Mouse (Mus musculus): ENCODE data around the gene Osgepl1.
A peak's percentile ranks its signal among the peaks of the same experiment; 100 is the strongest.
"Not testable (repeated sequence)": the region's sequence is repeated elsewhere in the genome, so short reads cannot be mapped to it uniquely, and the experiment has no call there.

Gene Osgepl1

GRCm38 (mm10) chr1:53312989-53313967, at the start of gene Osgepl1:
TSS of gene Osgepl1 (plus strand) at chr1:53313624.
- Histone ChIP-seq H3K36me3 (ENCODE audit: control insufficient read depth, insufficient read depth, low read length, poor library complexity, severe bottlenecking) (0 out of 2 replicates have a peak, but pooled peaks cover 1% of the 10 kb centered on the region), H3K27me3 (ENCODE audit: control insufficient read depth, insufficient read depth, low read length, poor library complexity, severe bottlenecking) (no peaks in the 10 kb centered on the region)
- DNase-seq (ENCODE audit: low read depth, low spot score), result peak; percentile 82

DNA sequence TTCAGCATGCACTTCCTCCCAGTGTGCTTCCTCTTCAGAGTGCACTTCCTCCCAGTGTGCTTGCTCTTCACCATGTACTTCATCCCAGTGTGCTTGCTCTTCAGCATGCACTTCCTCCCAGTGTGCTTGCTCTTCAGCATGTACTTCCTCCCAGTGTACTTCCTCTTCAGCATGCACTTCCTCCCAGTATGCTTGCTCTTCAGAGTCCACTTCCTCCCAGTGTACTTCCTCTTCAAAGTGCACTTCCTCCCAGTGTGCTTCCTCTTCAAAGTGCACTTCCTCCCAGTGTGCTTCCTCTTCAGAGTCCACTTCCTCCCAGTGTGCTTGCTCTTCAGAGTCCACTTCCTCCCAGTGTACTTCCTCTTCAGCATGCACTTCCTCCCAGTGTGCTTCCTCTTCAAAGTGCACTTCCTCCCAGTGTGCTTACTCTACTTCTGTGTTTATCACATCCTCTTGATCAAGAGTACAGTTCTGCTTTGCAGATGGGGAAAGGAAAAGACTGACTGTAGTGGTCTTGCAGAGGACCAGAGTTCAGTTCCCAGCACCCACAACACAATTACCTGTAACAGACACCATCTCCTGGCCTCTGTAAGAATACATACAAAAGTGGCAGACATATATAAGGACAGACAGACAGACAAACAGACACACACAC, 48.3 kb upstream of the Osgepl1 start:
- H3K27me3 ChIP-seq (ENCODE audit: control insufficient read depth, insufficient read depth, low read length, poor library complexity, severe bottlenecking); H3K36me3 ChIP-seq (ENCODE audit: control insufficient read depth, insufficient read depth, low read length, poor library complexity, severe bottlenecking): not testable (repeated sequence)
- DNase-seq (ENCODE audit: low read depth, low spot score), result peak; percentile 63

DNA sequence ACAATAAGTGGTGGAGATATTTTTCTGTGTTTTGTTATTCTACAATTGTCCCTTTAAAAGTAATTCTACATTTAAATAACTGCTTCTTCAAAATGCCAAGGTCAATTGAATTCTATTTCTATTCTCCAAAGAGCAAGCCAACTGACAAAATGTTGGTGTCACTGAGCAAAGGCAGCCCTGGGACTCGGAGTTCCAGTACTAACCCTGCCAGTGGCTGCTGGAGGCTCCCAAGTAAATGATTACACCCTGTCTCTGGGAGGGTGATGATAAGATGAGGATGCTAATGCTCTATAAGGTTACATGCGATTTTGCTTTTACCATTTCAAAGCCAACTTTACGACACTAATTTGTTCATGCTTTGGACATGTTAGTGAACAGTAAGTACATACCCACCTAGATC, 43.5 kb upstream of the Osgepl1 start:
- DNase-seq (ENCODE audit: low read depth, low spot score), result no peak
- Histone ChIP-seq H3K36me3 (ENCODE audit: control insufficient read depth, insufficient read depth, low read length, poor library complexity, severe bottlenecking) (no peaks in the 10 kb centered on the region), H3K27me3 (ENCODE audit: control insufficient read depth, insufficient read depth, low read length, poor library complexity, severe bottlenecking) (no peaks in the 10 kb centered on the region)

GRCm38 (mm10) chr1:53272646-53273045, 40.8 kb upstream of the Osgepl1 start:
- no peaks in the 10 kb centered on the region for H3K36me3 ChIP-seq (ENCODE audit: control insufficient read depth, insufficient read depth, low read length, poor library complexity, severe bottlenecking)
- H3K27me3 ChIP-seq (ENCODE audit: control insufficient read depth, insufficient read depth, low read length, poor library complexity, severe bottlenecking), result no peaks in the 10 kb centered on the region
- DNase-seq (ENCODE audit: low read depth, low spot score), result peak; percentile 27

DNA sequence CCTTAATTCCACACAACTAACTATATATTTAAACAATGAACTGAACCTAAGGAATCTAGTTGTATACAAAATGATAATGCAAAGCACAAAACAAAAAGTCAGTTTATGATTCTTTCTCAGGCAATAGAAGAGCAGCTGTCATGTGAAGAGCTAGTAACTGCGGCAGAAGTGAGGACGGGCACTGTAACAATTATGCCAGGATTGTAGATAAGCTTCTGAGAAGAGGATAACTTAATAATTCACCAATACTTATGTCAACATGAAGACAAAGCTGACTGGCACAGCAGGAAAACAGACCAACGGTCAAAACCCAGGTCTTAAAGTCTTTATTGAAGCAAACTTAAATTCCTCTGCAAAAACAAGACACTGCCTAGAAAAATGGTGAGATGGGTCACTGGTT, 22.2 kb upstream of the Osgepl1 start:
- no peaks in the 10 kb centered on the region for H3K27me3 ChIP-seq (ENCODE audit: control insufficient read depth, insufficient read depth, low read length, poor library complexity, severe bottlenecking)
- H3K36me3 ChIP-seq (ENCODE audit: control insufficient read depth, insufficient read depth, low read length, poor library complexity, severe bottlenecking), result no peaks in the 10 kb centered on the region
- no peak for DNase-seq (ENCODE audit: low read depth, low spot score)

GRCm38 (mm10) chr1:53296581-53297383, 16.6 kb upstream of the Osgepl1 start, which contains the start of the genes Pms1, Ormdl1 and Gm28778:
TSS of gene Pms1 (minus strand) at chr1:53297018.
TSS of gene Ormdl1 (plus strand) at chr1:53297095.
TSS of gene Gm28778 (plus strand) at chr1:53297111.
- peak; percentile 93 for DNase-seq (ENCODE audit: low read depth, low spot score)
- 0 out of 2 replicates have a peak, but pooled peaks cover 3% of the 10 kb centered on the region for H3K36me3 ChIP-seq (ENCODE audit: control insufficient read depth, insufficient read depth, low read length, poor library complexity, severe bottlenecking)

GRCm38 (mm10) chr1:53300506-53300905, 12.9 kb upstream of the Osgepl1 start:
- Histone ChIP-seq H3K36me3 (ENCODE audit: control insufficient read depth, insufficient read depth, low read length, poor library complexity, severe bottlenecking) (0 out of 2 replicates have a peak, but pooled peaks cover 10% of the 10 kb centered on the region), H3K27me3 (ENCODE audit: control insufficient read depth, insufficient read depth, low read length, poor library complexity, severe bottlenecking) (no peaks in the 10 kb centered on the region)
- DNase-seq (ENCODE audit: low read depth, low spot score), result no peak

More at GRCm38 (mm10) chr1:53296581-53297383, 16.6 kb upstream of the Osgepl1 start, which contains the start of the genes Pms1, Ormdl1 and Gm28778:
- H3K27me3 ChIP-seq (ENCODE audit: control insufficient read depth, insufficient read depth, low read length, poor library complexity, severe bottlenecking), result no peaks in the 10 kb centered on the region

GRCm38 (mm10) chr1:53321662-53322344, 8.4 kb downstream of the Osgepl1 start:
- no peak for DNase-seq (ENCODE audit: low read depth, low spot score)
- Histone ChIP-seq H3K27me3 (ENCODE audit: control insufficient read depth, insufficient read depth, low read length, poor library complexity, severe bottlenecking) (no peaks in the 10 kb centered on the region), H3K36me3 (ENCODE audit: control insufficient read depth, insufficient read depth, low read length, poor library complexity, severe bottlenecking) (peaks cover 9% of the 10 kb centered on the region; the same call in 1 of the 2 replicates)

DNA sequence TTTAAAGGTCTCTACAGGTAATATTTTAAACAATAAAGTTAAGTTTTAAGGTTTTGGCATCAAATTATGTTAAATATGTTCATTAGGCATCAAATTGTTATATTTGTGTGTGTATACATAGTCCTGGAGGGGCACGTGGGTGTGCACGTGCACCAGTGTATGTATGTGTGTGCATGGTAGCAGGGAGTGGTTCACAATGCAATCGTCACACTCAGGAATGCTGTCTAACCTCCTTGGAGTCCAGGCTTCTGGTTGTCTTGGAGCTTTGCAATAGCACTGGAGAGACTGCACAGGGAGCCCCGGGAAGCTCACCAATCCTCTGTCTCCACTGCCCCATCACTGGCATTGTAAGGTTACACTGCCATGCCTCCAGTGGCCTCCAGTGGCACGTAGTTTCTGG, 9.8 kb downstream of the Osgepl1 start:
- Histone ChIP-seq H3K27me3 (ENCODE audit: control insufficient read depth, insufficient read depth, low read length, poor library complexity, severe bottlenecking) (no peaks in the 10 kb centered on the region), H3K36me3 (ENCODE audit: control insufficient read depth, insufficient read depth, low read length, poor library complexity, severe bottlenecking) (peaks cover 9% of the 10 kb centered on the region; the same call in 1 of the 2 replicates)
- DNase-seq (ENCODE audit: low read depth, low spot score), result no peak

GRCm38 (mm10) chr1:53324277-53324676, 10.9 kb downstream of the Osgepl1 start:
- no peak for DNase-seq (ENCODE audit: low read depth, low spot score)
- Histone ChIP-seq H3K27me3 (ENCODE audit: control insufficient read depth, insufficient read depth, low read length, poor library complexity, severe bottlenecking) (no peaks in the 10 kb centered on the region), H3K36me3 (ENCODE audit: control insufficient read depth, insufficient read depth, low read length, poor library complexity, severe bottlenecking) (peaks cover 9% of the 10 kb centered on the region; the same call in 1 of the 2 replicates)

DNA sequence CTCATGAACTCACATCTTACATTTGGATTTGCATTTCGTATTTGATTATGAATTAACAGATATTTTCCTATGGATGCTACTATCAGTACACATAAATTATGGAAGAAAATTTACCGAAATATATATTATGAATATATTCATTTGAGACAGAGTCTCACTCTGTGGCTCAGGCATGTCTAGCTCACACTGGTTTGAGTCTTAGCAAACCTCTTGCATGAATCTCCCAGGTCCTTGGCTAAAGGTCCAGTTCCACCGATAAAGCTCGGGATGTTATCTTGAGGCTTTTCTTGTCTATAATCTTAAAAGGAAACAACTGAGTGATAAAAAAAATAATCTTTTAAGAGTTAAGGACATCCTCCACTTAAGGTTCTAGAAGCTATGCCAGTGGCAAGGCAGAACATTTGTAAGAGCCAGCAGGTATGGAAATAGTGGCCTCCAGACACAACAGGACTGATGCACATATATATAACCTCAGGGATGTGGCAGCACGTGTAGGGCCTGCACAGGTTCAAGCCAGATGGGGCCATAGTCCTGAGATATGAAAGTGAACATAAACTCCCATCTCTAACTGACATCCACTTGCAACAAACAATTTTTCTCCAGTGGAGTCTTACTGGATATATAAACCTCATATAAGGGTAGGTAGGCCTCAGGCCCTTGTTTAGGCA, 11.5 kb downstream of the Osgepl1 start:
- no peaks in the 10 kb centered on the region for H3K27me3 ChIP-seq (ENCODE audit: control insufficient read depth, insufficient read depth, low read length, poor library complexity, severe bottlenecking)

GRCm38 (mm10) chr1:53333527-53333926, 20.1 kb downstream of the Osgepl1 start:
- H3K36me3 ChIP-seq (ENCODE audit: control insufficient read depth, insufficient read depth, low read length, poor library complexity, severe bottlenecking); DNase-seq (ENCODE audit: low read depth, low spot score); H3K27me3 ChIP-seq (ENCODE audit: control insufficient read depth, insufficient read depth, low read length, poor library complexity, severe bottlenecking): not testable (repeated sequence)

More for the DNA sequence above, 11.5 kb downstream of the Osgepl1 start:
- DNase-seq (ENCODE audit: low read depth, low spot score), result no peak
- peaks cover 8% of the 10 kb centered on the region; the same call in 1 of the 2 replicates for H3K36me3 ChIP-seq (ENCODE audit: control insufficient read depth, insufficient read depth, low read length, poor library complexity, severe bottlenecking)

GRCm38 (mm10) chr1:53335465-53335864, 22.0 kb downstream of the Osgepl1 start:
- Histone ChIP-seq H3K36me3 (ENCODE audit: control insufficient read depth, insufficient read depth, low read length, poor library complexity, severe bottlenecking) (no peaks in the 10 kb centered on the region), H3K27me3 (ENCODE audit: control insufficient read depth, insufficient read depth, low read length, poor library complexity, severe bottlenecking) (no peaks in the 10 kb centered on the region)
- no peak for DNase-seq (ENCODE audit: low read depth, low spot score)

Measured in splenic B cell, adult 2 months (primary cell).